In genomic region chr2:49620626-49621117, GRCm38 (mm10) we compare ENCODE assay signal across 9 mouse cellular contexts. TPM values are rescaled to one million over a fixed set of nuclear protein-coding genes. Genes with fewer than 3 reads are reported as not detected.
DNase-seq lines count a peak whose midpoint lies in the region; ATAC-seq lines count a peak whose summit lies in the region.
"Had no signal": no experiment of that assay in that cellular context is flagged by ENCODE, and none has a peak within 500 bp of the region (broad histone marks: within the 10 kb centered on the region; RNA-seq: fewer than 3 reads in every experiment).

No protein-coding gene starts in this region.

- WGBS in heart, embryonic 14.5 days: 17% methylated on average over 14 of the region's 14 CpGs
- WGBS in embryonic facial prominence, embryonic 10.5 days: 15% methylated on average over 14 of the region's 14 CpGs
- 5% methylated on average over 14 of the region's 14 CpGs for WGBS in midbrain, embryonic 14.5 days

- ATAC-seq in heart, embryonic 14.5 days (ENCODE audit: insufficient number of reproducible peaks, insufficient read depth, low FRiP score, low read depth): no peak
- ATAC-seq in midbrain, embryonic 14.5 days (ENCODE audit: low FRiP score, low TSS enrichment): peak; percentile 71

- DNase-seq in heart, postnatal 25 days (ENCODE audit: low spot score): no peak
- peak; percentile 68 for DNase-seq in embryonic facial prominence, embryonic 10.5 days (ENCODE audit: low spot score)
- peak; percentile 9 for DNase-seq in induced T-regulatory cell, adult 2 months (ENCODE audit: low read depth)
- DNase-seq in midbrain, embryonic 14.5 days: peak; percentile 87
- no peak for DNase-seq in thymus, postnatal 36 days
- DNase-seq in kidney, postnatal 36 days: no peak
- no peak for DNase-seq in B cell, adult 2 months

- no peak overlapping the region for H3K27ac ChIP-seq in heart, embryonic 14.5 days (replicated peaks in 1 of 2; ENCODE audit: control insufficient read depth in 1 of 2, insufficient read depth in 1 of 2, low read depth in 2 of 2, low read length in 2 of 2)
- H3K27ac ChIP-seq in embryonic facial prominence, embryonic 10.5 days (replicated peaks): peak overlapping the region; percentile 93
- peak overlapping the region; percentile 93 for H3K27ac ChIP-seq in midbrain, embryonic 14.5 days (replicated peaks; ENCODE audit: low read depth, low read length)

- H3K9ac ChIP-seq in heart, embryonic 14.5 days (ENCODE audit: low read length): no peak overlapping the region
- H3K9ac ChIP-seq in midbrain, embryonic 14.5 days (replicated peaks; ENCODE audit: low read length): peak overlapping the region; percentile 94

- peak overlapping the region in 1 of 2 experiments; percentile 62; a peak in 1 of 4 replicates for H3K4me3 ChIP-seq in heart, embryonic 14.5 days (ENCODE audit: control insufficient read depth in 1 of 2, insufficient read depth in 1 of 2, low read depth in 1 of 2, low read length in 2 of 2)
- H3K4me3 ChIP-seq in embryonic facial prominence, embryonic 10.5 days: peak overlapping the region; percentile 96
- H3K4me3 ChIP-seq in midbrain, embryonic 14.5 days (replicated peaks; ENCODE audit: low read depth, low read length): peak overlapping the region; percentile 98

- peaks cover 30% of the 10 kb centered on the region for H3K27me3 ChIP-seq in heart, embryonic 14.5 days (ENCODE audit: control insufficient read depth, insufficient read depth, low read length)
- no peaks in the 10 kb centered on the region for H3K27me3 ChIP-seq in embryonic facial prominence, embryonic 10.5 days (replicated peaks; ENCODE audit: low read depth, poor library complexity, severe bottlenecking)
- H3K27me3 ChIP-seq in midbrain, embryonic 14.5 days (ENCODE audit: control insufficient read depth, insufficient read depth, low read length): no peaks in the 10 kb centered on the region
- H3K27me3 ChIP-seq: CH12.LX had no signal

- intact Hi-C loops in heart, postnatal 25 days (cut with DNase I): no loop called here

- H3K4me2 ChIP-seq in heart, embryonic 14.5 days (ENCODE audit: low read length): peak overlapping the region; percentile 98
- H3K4me2 ChIP-seq in midbrain, embryonic 14.5 days (ENCODE audit: low read length): peak overlapping the region; percentile 56

- no peaks in the 10 kb centered on the region for H3K36me3 ChIP-seq in heart, embryonic 14.5 days (ENCODE audit: control insufficient read depth, insufficient read depth, low read length)
- H3K36me3 ChIP-seq in embryonic facial prominence, embryonic 10.5 days (replicated peaks): peaks cover 32% of the 10 kb centered on the region
- peaks cover 6% of the 10 kb centered on the region; the same call in 1 of the 2 replicates for H3K36me3 ChIP-seq in midbrain, embryonic 14.5 days (ENCODE audit: control insufficient read depth, insufficient read depth, low read length)

- H3K9me3 ChIP-seq in heart, embryonic 14.5 days (ENCODE audit: control insufficient read depth, low read length): no peaks in the 10 kb centered on the region
- no peaks in the 10 kb centered on the region; the same call in 1 of the 2 replicates for H3K9me3 ChIP-seq in embryonic facial prominence, embryonic 10.5 days
- H3K9me3 ChIP-seq in midbrain, embryonic 14.5 days (ENCODE audit: control insufficient read depth, low read length): no peaks in the 10 kb centered on the region

- H3K4me1 ChIP-seq in heart, embryonic 14.5 days (ENCODE audit: control insufficient read depth in 2 of 2, insufficient read depth in 2 of 2, low read length in 2 of 2): peaks cover 0 to 8% of the 10 kb centered on the region in 2 experiments; a peak in 2 of 4 replicates
- peaks cover 26% of the 10 kb centered on the region for H3K4me1 ChIP-seq in embryonic facial prominence, embryonic 10.5 days
- H3K4me1 ChIP-seq in midbrain, embryonic 14.5 days (ENCODE audit: control insufficient read depth, insufficient read depth, low read length): peaks cover 14% of the 10 kb centered on the region; the same call in 1 of the 2 replicates

RNA-seq across cellular contexts. Expression of gene Kif5c, which starts 1.6 kb away (rescaled TPM):
- polyA plus RNA-seq in heart, embryonic 14.5 days (2014; fragmentation: Nextera tagmentation; extraction: Ambion mirVana): 0.75 and 1.1 TPM in 2 replicates
- 1 to 10 TPM; 1.0 to 1.3 TPM for total RNA-seq in heart, postnatal 25 days (2021)
- 30.4 and 30.8 TPM in 2 replicates for polyA plus RNA-seq in embryonic facial prominence, embryonic 10.5 days (2016; fragmentation: Nextera tagmentation; extraction: Ambion mirVana)
- polyA plus RNA-seq in midbrain, embryonic 14.5 days (2014; fragmentation: Nextera tagmentation; extraction: Ambion mirVana): 221 and 251 TPM in 2 replicates

Comparison
In these comparisons a context has a peak if more than half of its experiments do, and no peak if none do; other contexts are left out.
1. H3K27ac ChIP-seq: peak in embryonic facial prominence, embryonic 10.5 days (single experiment) and midbrain, embryonic 14.5 days (single experiment); none in heart, embryonic 14.5 days (0 of 2).
2. DNase-seq: peak in embryonic facial prominence, embryonic 10.5 days (single experiment), induced T-regulatory cell, adult 2 months (single experiment) and midbrain, embryonic 14.5 days (single experiment); none in heart, postnatal 25 days (single experiment), thymus, postnatal 36 days (0 of 2), kidney, postnatal 36 days (0 of 2) and B cell, adult 2 months (0 of 2).
3. RNA of gene Kif5c, which starts 1.6 kb away (polyA plus RNA-seq): 221 to 251 TPM in midbrain, embryonic 14.5 days and 30.4 to 30.8 TPM in embryonic facial prominence, embryonic 10.5 days; 0.75 to 1.1 TPM in heart, embryonic 14.5 days; every median in the first group is over 10 times any median in the second.